Mouse (Mus musculus) urinary bladder, postnatal 14 days (tissue): ENCODE measurements around the gene Cxcl17.
"Not testable (repeated sequence)": the region's sequence is repeated elsewhere in the genome, so short reads cannot be mapped to it uniquely, and the experiment has no call there.

Experiments used
- DNase-seq: peaks from one replicate; pipeline ENCODE4 v3.0.0; 2021; ENCODE audit warnings: low spot score

The Cxcl17 gene

GRCm38 (mm10) chr7:25412833-25413441 is at the start of gene Cxcl17:
Cxcl17 (minus strand) TSS chr7:25412886.
- no peak for DNase-seq

GRCm38 (mm10) chr7:25462033-25462337 is 49.3 kb upstream of the Cxcl17 start:
- DNase-seq, result not testable (repeated sequence)

GRCm38 (mm10) chr7:25461336-25462032 is 48.8 kb upstream of the Cxcl17 start:
- DNase-seq, result not testable (repeated sequence)

- no peak for DNase-seq
These were observed 39.4 kb upstream of the Cxcl17 start for GRCm38 (mm10) chr7:25452103-25452502.

- no peak for DNase-seq
These were observed 37.5 kb upstream of the Cxcl17 start for GRCm38 (mm10) chr7:25449913-25450890.

- DNase-seq, result no peak
These were observed 28.1 kb upstream of the Cxcl17 start for GRCm38 (mm10) chr7:25440816-25441153.

GRCm38 (mm10) chr7:25439978-25440815 is 27.5 kb upstream of the Cxcl17 start:
- DNase-seq, result peak; percentile 46

- no peak for DNase-seq
These were observed 26.6 kb upstream of the Cxcl17 start for GRCm38 (mm10) chr7:25439124-25439822.

GRCm38 (mm10) chr7:25436704-25437103 is 24.0 kb upstream of the Cxcl17 start:
- DNase-seq, result no peak

- DNase-seq, result no peak
These were observed 23.5 kb upstream of the Cxcl17 start for GRCm38 (mm10) chr7:25436226-25436625.

GRCm38 (mm10) chr7:25435546-25435851 is 22.8 kb upstream of the Cxcl17 start:
- no peak for DNase-seq

GRCm38 (mm10) chr7:25434654-25435545 is 22.2 kb upstream of the Cxcl17 start:
- no peak for DNase-seq

GRCm38 (mm10) chr7:25433781-25434560 is 21.3 kb upstream of the Cxcl17 start:
- DNase-seq, result no peak

GRCm38 (mm10) chr7:25433007-25433541 is 20.4 kb upstream of the Cxcl17 start:
- no peak for DNase-seq

- DNase-seq, result no peak
These were observed 19.7 kb upstream of the Cxcl17 start for GRCm38 (mm10) chr7:25432381-25432780.

GRCm38 (mm10) chr7:25429886-25430784 is 17.4 kb upstream of the Cxcl17 start:
- DNase-seq, result no peak

- DNase-seq, result no peak
These were observed 15.6 kb upstream of the Cxcl17 start for GRCm38 (mm10) chr7:25428321-25428720.

- DNase-seq, result no peak
These were observed 14.5 kb upstream of the Cxcl17 start for GRCm38 (mm10) chr7:25427144-25427543.
